Mouse (Mus musculus) adrenal gland, adult 2 months (tissue): ENCODE data around the gene Kcnn3. TPM values are rescaled to one million over a fixed set of nuclear protein-coding genes. Genes with fewer than 3 reads are reported as not detected.

Experiments used
- DNase-seq: peaks from one replicate; pipeline ENCODE4 v3.0.0; 2021
- polyA plus RNA-seq: library from polyadenylated mRNA; depleted of rRNA; stranded (reverse); fragments of >200 nt; gene quantifications from 2 replicates; pipeline ENCODE4 v1.2.3, GENCODE M21; 2012
- total RNA-seq, 2 experiments: library from RNA; stranded (reverse); gene quantifications; 2 replicates each; pipeline ENCODE4 v1.2.3; 2021

The Kcnn3 gene
- total and polyA plus RNA-seq, 3 experiments, result 1.7 to 5.2 (median 3.1) TPM

GRCm38 (mm10) chr3:89520618-89521502 is 896 bp downstream of the Kcnn3 start:
- peak; percentile 26 for DNase-seq

- no peak for DNase-seq
Observed at GRCm38 (mm10) chr3:89521503-89521854, 1.5 kb downstream of the Kcnn3 start.

GRCm38 (mm10) chr3:89522450-89523128 is 2.6 kb downstream of the Kcnn3 start:
- DNase-seq, result peak; percentile 6

- no peak for DNase-seq
Observed at GRCm38 (mm10) chr3:89526298-89527090, 6.5 kb downstream of the Kcnn3 start.

DNA sequence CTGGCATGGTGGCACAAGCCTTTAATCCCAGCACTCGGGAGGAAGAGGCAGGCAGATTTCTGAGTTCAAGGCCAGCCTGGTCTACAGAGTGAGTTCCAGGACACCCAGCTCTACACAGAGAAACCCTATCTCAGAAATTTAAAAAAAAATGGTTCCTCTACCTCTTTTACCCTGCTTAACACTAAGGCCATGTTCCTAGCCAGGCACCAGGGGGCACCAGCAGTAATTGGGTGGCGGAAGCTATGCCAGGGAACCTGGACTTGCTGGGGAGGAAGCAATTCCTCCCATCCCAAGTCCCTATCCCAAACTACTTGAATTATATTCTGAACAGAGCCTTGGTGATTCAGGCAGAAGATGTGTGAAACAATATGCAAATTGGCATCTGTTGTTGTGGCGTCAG is 9.8 kb downstream of the Kcnn3 start:
- DNase-seq, result peak; percentile 51

DNA sequence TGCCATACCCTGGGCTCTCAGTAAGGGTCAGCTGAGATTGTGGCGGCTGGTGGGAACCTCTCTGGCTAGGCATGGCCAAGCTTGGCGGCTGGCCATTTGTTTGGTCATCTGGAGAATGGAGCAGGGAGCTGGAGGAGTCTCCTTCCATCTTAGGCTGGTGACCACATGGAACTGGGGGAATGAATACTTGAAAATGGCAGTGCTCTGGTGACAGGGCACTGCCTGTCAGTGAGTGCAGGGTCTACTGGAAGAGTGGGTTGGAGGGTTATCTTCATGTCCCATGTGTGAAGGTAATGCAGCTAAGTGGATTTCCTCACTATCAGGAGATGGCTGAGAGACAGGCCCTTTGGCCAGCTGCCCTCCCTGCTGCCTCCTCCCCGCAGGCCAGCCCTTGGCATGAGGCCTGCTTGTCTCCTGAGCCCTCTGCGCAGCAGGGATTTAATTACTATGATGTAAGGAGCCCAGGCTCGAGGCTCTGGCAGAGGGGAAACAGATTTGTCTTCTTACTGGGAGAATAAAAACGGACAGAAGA is 14.7 kb downstream of the Kcnn3 start:
- peak; percentile 74 for DNase-seq

DNA sequence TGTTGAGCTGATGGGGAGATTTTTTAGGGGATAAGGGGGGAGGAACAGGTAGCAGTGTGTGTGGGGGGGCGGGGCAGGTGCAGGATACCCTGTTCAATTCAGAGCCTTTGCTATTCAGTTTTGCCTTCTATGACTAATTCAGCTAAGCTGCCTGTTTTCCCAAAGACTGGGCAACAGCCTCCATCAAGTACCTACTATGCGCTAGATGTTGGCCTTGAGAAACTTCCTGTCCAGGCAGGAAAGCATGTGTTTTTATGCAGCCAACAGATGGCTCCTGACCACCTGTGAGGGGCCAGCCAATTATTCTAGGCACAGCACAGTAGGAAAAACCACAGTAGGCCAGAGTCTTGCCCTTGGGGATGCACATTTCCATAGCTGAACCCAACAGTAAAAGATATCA is 15.2 kb downstream of the Kcnn3 start:
- no peak for DNase-seq

DNA sequence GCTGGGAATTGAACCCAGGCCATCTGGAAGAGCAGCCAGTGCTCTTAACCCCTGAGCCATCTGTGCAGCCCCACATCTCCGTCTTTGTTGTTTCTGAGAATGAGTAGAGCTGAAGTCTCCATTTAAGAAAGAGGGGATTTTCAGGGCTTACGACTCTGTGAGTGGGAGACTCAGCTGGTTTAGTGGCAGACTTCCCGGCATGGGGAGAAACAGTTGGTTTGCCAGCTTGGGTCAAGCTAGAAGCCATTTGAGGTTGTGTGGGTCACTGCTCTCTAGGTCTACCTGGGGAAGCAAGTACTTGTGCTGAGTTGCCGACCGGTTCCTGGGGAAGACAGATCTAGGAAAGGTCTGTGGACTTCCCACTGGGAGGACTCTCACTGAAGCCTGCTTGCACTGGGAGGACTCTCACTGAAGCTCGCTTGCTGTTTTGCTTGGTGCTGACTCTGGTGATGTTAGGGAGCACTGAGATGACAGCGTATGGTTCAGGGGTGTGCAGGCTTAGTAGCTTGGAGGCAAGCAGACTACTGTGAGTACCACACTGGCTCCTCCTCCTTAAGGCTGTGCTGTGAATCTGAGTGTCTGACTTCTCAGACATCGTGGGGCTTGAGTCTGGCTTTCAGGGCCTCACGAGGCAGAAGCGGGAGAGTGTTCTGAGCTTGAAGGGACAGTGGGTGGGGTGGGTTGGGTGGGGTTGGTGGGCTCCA is 19.2 kb downstream of the Kcnn3 start:
- DNase-seq, result no peak

DNA sequence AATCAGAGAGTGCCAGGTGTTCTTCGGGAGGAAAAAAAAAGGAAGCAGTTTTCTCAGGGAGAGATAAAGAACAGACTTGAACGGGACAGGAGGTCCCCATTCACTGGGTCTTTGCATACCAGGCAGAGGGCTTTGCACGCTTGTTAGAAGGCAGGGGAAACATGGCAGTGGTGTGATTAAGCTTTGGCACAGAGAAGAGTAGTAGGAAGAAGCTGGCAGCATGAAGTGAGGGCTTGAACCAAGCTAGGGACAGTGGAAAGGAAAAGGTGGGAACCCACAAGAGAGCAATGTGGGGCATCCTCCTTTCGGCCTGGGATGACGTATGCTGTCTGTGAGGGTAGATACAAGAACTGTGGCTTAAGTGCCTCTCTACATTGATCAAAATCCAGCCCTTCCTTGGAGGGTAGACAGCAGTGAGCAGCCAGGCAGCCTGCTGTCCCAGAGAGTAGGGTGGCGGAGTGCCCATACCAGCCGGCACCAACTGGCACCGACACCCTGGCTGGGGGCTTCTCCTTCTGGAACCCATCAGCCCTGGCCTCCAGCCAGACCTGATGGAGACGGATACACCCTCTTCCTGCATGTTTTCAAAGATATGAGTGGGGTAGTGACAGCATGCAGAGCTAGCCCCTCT is 19.9 kb downstream of the Kcnn3 start:
- DNase-seq, result no peak

GRCm38 (mm10) chr3:89540371-89540743 is 20.4 kb downstream of the Kcnn3 start:
- no peak for DNase-seq

- DNase-seq, result no peak
Observed at GRCm38 (mm10) chr3:89546951-89547350, 27.0 kb downstream of the Kcnn3 start.

- no peak for DNase-seq
Observed at GRCm38 (mm10) chr3:89548805-89549204, 28.8 kb downstream of the Kcnn3 start.

- no peak for DNase-seq
Observed at GRCm38 (mm10) chr3:89549488-89549887, 29.5 kb downstream of the Kcnn3 start.

DNA sequence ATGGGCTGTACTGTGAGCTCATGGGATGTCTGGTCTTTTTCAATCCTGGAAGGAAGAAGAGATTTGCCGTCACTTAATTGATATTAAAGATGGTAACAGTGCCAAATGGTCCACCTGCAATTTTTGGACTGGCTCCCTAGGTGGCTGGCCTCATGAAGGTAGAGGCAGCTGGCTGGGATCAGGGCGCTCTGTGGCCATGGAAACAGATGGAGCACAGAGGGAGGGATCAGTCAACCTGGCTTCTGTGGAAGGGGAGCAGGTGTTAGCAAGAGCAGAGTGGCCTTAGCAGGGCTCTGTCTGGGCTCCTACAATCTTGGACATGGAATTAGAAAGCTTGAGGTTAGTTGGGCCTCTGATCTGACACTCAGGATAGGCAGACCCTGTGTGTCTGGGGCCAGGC is 31.9 kb downstream of the Kcnn3 start:
- no peak for DNase-seq

DNA sequence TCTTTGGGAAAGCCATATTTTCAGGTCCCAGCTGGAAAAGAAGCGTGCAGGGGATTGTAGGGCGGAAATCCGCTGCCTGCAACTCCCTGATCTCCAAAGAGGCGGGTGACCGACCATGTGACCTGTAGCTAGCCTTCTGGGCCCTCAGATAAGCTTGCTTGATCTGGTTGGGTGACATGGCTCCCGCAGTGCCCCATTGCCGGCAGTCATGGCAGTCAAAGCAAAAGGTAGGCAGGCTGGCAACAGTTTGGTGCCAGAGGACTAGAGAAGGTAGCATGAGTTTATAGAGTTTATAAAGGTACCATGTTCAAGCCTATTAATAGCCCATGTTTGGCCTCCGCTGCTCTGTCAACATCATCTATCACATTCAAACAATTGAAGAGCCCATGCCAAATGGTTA is 33.5 kb downstream of the Kcnn3 start:
- no peak for DNase-seq

DNA sequence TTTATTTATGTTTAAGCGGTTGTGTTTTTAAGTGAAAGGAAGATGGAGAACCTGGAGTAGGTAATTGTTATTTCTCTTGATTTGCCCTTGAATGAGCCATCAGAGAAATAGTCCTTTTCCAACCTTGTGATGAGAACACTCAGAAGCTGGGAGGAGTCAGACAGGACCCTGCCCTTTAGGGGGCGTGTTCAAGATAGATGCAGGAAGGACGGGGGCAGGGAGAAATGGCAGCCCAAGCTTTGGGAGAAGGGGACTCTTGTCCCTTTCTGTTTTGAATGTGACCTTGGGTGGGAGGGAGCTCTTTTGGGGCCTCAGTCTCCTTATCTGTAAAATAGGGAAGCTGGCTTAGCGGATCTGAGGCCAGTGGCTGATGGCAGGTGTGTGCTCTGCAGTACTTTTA is 34.0 kb downstream of the Kcnn3 start:
- DNase-seq, result no peak

- DNase-seq, result no peak
Observed at GRCm38 (mm10) chr3:89554587-89554986, 34.6 kb downstream of the Kcnn3 start.

DNA sequence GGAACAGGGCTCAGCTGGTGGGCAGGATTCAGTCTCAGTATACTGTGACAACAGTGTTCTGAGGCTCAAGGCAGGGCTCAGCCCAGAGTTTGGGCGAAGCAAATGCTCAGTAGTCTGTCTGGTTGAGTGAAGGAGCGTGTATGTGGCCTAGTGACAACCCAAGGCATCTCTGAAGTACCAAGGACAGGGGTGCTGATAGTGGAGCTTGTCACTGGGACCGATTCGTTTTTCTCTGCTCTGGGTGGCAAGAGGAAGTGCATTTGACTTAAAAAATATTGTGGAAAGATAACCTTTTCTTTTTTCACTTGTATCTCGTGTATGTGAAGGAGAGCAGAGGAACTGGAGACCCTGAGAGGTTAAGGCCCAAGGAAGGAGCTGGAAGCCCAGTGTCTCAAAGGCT is 37.8 kb downstream of the Kcnn3 start:
- DNase-seq, result no peak

GRCm38 (mm10) chr3:89558972-89559910 is 39.3 kb downstream of the Kcnn3 start:
- no peak for DNase-seq

GRCm38 (mm10) chr3:89561386-89561785 is 41.4 kb downstream of the Kcnn3 start:
- DNase-seq, result no peak
